Mouse (Mus musculus) 3134 (cell line): ENCODE data around the gene Fbxl17.

Experiments used
- DNase-seq: peaks from one replicate; pipeline ENCODE4 v3.0.0-alpha.2; 2011; ENCODE audit warnings: low spot score; ENCODE audit not compliant: insufficient read length; ENCODE audit errors: extremely low read depth

The Fbxl17 gene

GRCm38 (mm10) chr17:63499636-63500155 is at the start of gene Fbxl17:
Fbxl17 (minus strand) TSS chr17:63500017.
- peak; percentile 76 for DNase-seq

GRCm38 (mm10) chr17:63547465-63547864 is 47.6 kb upstream of the Fbxl17 start:
- peak; percentile 8 for DNase-seq

GRCm38 (mm10) chr17:63534576-63535265 is 34.9 kb upstream of the Fbxl17 start:
- DNase-seq, result no peak

- no peak for DNase-seq
Measured at GRCm38 (mm10) chr17:63533074-63533836, 33.4 kb upstream of the Fbxl17 start.

GRCm38 (mm10) chr17:63529476-63529875 is 29.7 kb upstream of the Fbxl17 start:
- DNase-seq, result no peak

- DNase-seq, result no peak
Measured at GRCm38 (mm10) chr17:63520691-63521090, 20.9 kb upstream of the Fbxl17 start.

GRCm38 (mm10) chr17:63510451-63510850 is 10.6 kb upstream of the Fbxl17 start:
- no peak for DNase-seq

- DNase-seq, result no peak
Measured at GRCm38 (mm10) chr17:63501091-63501490, 1.3 kb upstream of the Fbxl17 start.

GRCm38 (mm10) chr17:63500156-63500834 is 478 bp upstream of the Fbxl17 start:
- peak; percentile 92 for DNase-seq

GRCm38 (mm10) chr17:63498717-63499635 is 841 bp downstream of the Fbxl17 start:
- peak; percentile 54 for DNase-seq

GRCm38 (mm10) chr17:63498182-63498716 is 1.6 kb downstream of the Fbxl17 start:
- DNase-seq, result no peak

GRCm38 (mm10) chr17:63497206-63497731 is 2.5 kb downstream of the Fbxl17 start:
- no peak for DNase-seq

GRCm38 (mm10) chr17:63496153-63496552 is 3.7 kb downstream of the Fbxl17 start:
- no peak for DNase-seq

GRCm38 (mm10) chr17:63493876-63494580 is 5.8 kb downstream of the Fbxl17 start:
- DNase-seq, result peak; percentile 47

- peak; percentile 58 for DNase-seq
Measured at GRCm38 (mm10) chr17:63493274-63493673, 6.5 kb downstream of the Fbxl17 start.

GRCm38 (mm10) chr17:63492665-63493273 is 7.0 kb downstream of the Fbxl17 start:
- peak; percentile 11 for DNase-seq

- DNase-seq, result no peak
Measured at GRCm38 (mm10) chr17:63489525-63489924, 10.3 kb downstream of the Fbxl17 start.

- no peak for DNase-seq
Measured at GRCm38 (mm10) chr17:63467866-63468265, 32.0 kb downstream of the Fbxl17 start.

GRCm38 (mm10) chr17:63465239-63465638 is 34.6 kb downstream of the Fbxl17 start:
- no peak for DNase-seq
